Mouse (Mus musculus) left cerebral cortex, postnatal 25 days (tissue): Measurements from ENCODE around the gene Cftr. TPM values are rescaled to one million over a fixed set of nuclear protein-coding genes. Genes with fewer than 3 reads are reported as not detected.

Source experiments
- DNase-seq, 2 experiments: peaks; one replicate each; pipeline ENCODE4 v3.0.0; 2022; ENCODE audit warnings: low spot score in 2 of 2, mixed read lengths in 1 of 2
- intact Hi-C: fragments of 180-260 bp; cut with DNase I; formaldehyde crosslinking; loops from one replicate; pipeline ENCODE4 v1.15.1; 2025
- total RNA-seq, 2 experiments: library from RNA; stranded (reverse); gene quantifications; 2 replicates each; pipeline ENCODE4 v1.2.3; 2021

Gene Cftr
- total RNA-seq, 2 experiments from 2014 or later, result 0.30 to 0.80 TPM

DNA sequence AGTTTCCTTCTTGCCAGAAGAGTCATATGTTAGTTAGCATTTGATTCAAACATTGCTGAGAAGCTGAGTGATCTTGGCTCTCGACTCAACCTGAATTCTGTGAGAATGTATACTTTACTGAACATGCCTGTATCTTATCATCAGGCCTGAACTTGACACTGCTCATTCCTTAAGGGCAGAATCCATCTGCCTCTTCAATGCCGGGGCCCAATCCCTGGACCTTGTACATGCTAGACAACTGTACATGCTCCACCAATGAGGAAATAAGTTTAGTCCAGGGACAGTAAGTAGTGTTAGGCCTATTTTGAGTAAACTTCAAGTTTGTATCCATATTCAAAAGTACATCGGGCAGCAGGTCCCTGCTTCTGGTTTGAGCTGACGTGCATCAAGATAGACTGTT is 134.6 kb downstream of the Cftr start:
- intact Hi-C loops, result no loop called here
- DNase-seq, result no peak

DNA sequence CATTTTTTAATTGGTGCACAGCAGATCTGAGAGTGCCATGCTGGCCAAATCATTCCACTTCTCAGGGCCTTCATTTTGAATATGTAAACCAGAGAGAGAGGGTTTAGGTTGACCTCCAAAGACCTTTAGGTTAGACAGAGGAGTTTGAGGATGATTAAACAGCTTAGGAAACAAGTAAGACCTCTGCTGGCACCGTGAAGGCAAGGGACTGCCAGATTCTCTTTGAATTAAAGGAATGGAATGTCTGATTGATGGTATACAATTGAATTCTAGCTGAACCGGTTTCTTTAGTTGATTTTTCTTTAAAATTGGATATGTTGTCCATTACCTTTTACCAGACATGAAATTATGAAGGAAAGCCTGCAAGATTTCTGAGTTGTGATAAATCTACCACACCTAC is 140.5 kb downstream of the Cftr start:
- DNase-seq, result no peak

DNA sequence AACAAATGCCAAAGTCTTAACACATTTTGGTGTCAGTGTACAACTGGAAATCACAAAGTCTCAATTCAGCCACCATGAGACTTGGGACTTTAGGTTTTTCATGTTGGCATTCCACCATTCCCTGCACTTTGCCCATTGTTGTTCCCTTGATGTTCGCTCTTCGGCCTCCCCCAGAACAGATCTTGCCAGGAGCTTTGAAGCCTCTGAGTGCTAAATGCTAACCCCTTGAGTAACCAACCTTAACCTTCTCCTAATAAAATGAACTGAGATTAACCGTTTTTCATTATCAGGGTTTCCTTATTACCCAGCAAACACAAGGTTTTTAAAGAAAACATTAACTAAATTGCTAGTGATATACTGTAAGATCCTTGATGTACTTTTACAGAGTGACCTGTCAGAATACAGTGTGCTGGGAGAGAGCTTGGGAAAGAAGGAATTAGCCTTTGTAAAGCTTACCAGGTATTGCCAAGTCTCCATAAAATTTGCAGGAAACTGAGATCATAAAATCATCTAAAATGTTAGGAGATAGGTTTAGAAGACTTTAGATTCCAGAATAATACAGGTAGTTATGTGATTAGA is 144.0 kb downstream of the Cftr start:
- intact Hi-C loops, result no loop called here
- no peak for DNase-seq

More for the DNA sequence above, 140.5 kb downstream of the Cftr start:
- intact Hi-C loops, result no loop called here

- peak in 1 of 2 experiments; percentile 55 for DNase-seq
- intact Hi-C loops, result no loop called here
Measured at GRCm38 (mm10) chr6:18322950-18323349, 152.5 kb downstream of the Cftr start.

GRCm38 (mm10) chr6:18335393-18335792 is 164.9 kb downstream of the Cftr start:
- DNase-seq, result no peak
- intact Hi-C loops, result no loop called here

DNA sequence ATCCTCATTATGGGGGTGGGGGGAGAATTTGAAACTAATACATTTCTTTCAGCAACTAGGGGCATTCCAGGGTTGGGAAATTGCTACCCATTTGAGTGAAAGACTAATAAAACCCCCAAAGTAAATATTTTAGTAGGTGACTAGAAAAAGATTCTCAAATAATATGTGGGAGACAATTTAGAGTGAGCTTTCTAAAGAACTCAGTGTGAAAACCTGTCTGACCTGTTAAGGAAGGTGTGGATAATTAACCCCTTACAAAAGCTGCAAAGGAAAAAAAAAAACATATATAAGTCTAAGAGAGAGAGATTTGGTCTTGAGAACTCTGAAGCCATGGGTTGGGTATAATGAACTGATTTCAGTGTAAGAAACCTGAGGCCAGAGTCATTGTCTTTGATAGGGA is 167.8 kb downstream of the Cftr start:
- DNase-seq, result no peak
- intact Hi-C loops, result no loop called here

- no peak for DNase-seq
- intact Hi-C loops, result no loop called here
Measured at GRCm38 (mm10) chr6:18344272-18344671, 173.8 kb downstream of the Cftr start.

GRCm38 (mm10) chr6:18349153-18349858 is 178.8 kb downstream of the Cftr start:
- intact Hi-C loops, result no loop called here

DNA sequence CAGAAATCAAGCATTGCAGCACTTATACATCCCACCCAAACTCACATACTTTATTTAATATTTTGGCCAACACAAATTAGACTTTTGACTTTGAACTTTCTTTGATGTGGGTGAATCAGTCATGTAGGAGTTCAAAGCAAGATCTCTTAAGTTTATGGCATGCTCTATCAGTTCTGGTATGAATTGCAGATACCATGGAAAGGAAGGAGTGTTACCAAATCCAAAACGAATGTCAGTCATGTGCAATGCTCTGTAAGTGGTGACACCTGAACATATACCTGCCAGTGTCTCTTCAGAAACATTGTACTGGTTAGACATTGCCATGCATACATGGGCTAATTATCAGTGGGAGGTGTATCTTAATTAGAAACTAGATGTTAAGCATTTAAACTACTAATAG is 189.7 kb downstream of the Cftr start:
- intact Hi-C loops, result no loop called here
- DNase-seq, result no peak

More at GRCm38 (mm10) chr6:18349153-18349858, 178.8 kb downstream of the Cftr start:
- DNase-seq, result no peak

DNA sequence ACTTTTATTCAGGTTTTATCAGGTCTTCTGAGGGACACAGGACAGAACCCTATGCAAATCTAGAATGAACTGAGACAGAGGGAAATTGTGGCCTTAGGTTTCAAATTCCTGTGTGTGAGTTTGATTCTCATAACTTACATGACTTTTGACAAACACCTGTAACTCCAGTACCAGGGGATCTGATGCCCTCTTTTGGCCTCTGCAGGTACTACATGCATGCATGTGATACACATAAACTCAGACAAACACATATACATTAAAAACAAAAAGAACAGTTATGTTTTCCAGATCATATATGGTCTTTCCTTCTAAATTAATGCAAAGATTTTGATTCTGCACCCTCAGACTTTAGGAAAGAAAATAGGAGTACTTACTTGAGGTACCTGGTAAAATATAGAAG is 190.5 kb downstream of the Cftr start:
- DNase-seq, result no peak
- intact Hi-C loops, result no loop called here

- intact Hi-C loops, result no loop called here
- no peak for DNase-seq
Measured at GRCm38 (mm10) chr6:18362232-18362631, 191.7 kb downstream of the Cftr start.

DNA sequence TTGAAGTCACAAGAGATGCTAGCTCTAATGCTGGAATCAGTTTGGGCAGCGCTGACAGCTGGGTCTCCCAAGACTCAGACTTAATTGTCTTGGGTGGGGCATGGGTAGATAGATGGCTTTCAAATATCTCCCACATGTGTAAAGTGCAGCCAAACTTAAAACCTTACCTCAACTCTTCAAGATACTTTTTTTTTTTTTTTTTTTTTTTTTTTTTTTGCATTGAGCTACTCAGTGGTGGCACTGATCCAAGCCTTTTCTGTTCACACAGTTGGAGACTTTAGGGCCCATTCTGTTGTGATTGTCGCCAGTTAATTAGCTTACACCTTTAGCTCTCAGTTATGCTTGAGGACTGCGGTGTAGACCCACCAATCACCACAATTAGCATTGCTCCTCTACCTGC is 198.6 kb downstream of the Cftr start:
- intact Hi-C loops, result no loop called here
- no peak for DNase-seq

DNA sequence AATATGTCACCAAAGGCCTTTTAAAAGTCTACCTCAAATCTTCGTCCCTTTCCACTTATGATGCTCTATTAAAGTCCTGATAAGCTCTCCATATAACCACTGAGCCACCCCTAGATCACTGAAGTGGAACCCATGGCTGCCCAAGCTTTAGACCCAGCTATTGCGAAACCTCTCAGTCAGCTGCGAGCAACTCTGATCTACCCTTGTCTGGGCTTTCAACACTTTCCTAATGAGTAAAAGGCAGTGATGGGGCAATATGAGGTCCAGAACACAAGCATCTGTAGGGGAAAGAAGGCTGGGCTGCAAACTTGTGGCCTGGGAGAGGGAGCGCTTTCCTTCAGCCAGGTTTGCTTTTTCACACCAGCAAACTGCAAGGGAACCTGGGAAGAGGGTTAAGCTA is 199.2 kb downstream of the Cftr start:
- DNase-seq, result no peak
- intact Hi-C loops, result loop anchor here (5.0 kb wide), 1 partner anchor 237 kb away; no protein-coding TSS in a partner anchor

Other genes with a start within 250 kb of the Cftr start
- 1 to 10 TPM; 5.9 to 7.0 TPM for gene Wnt2, start 140.1 kb upstream of the Cftr start, total RNA-seq
- not detected for gene Asz1, start 61.6 kb upstream of the Cftr start, total RNA-seq